Mouse (Mus musculus) midbrain, embryonic 11.5 days (tissue): ENCODE data around the gene Setd7. TPM values are rescaled to one million over a fixed set of nuclear protein-coding genes. Genes with fewer than 3 reads are reported as not detected.

Experiments used
- ATAC-seq: fragments of 200-750 bp; cut with Nextera tagmentation; 2 replicates; pipeline ENCODE4 v1.8.0; 2017; ENCODE audit warnings: moderate TSS enrichment, moderate library complexity; ENCODE audit not compliant: low FRiP score
- DNase-seq: peaks from one replicate; pipeline ENCODE4 v3.0.0; 2015; ENCODE audit warnings: low spot score; ENCODE audit errors: missing footprints
- H3K27ac ChIP-seq: fragments of 300-500 bp; sonication (generic); 2 replicates; pipeline ENCODE4 v1.5.1; 2014; ENCODE audit warnings: low read depth, low read length
- H3K27me3 ChIP-seq: fragments of 300-500 bp; sonication (generic); 2 replicates; pipeline ENCODE4 v1.6.1; 2014; ENCODE audit warnings: mild to moderate bottlenecking, low read length, moderate library complexity, mixed read lengths; ENCODE audit not compliant: control insufficient read depth, insufficient read depth
- H3K36me3 ChIP-seq: fragments of 300-500 bp; sonication (generic); 2 replicates; pipeline ENCODE4 v1.6.1; 2014; ENCODE audit warnings: mild to moderate bottlenecking, low read length, moderate library complexity, mixed read lengths; ENCODE audit not compliant: control insufficient read depth, insufficient read depth
- H3K4me1 ChIP-seq: fragments of 300-500 bp; sonication (generic); 2 replicates; pipeline ENCODE4 v1.6.1; 2014; ENCODE audit warnings: low read length; ENCODE audit not compliant: control insufficient read depth, insufficient read depth
- H3K4me2 ChIP-seq: fragments of 300-500 bp; sonication (generic); 2 replicates; pipeline ENCODE4 v1.6.1; 2014; ENCODE audit warnings: mild to moderate bottlenecking, moderate library complexity
- H3K4me3 ChIP-seq: fragments of 300-500 bp; sonication (generic); 2 replicates; pipeline ENCODE4 v1.5.1; 2014; ENCODE audit warnings: low read depth, low read length
- H3K9ac ChIP-seq: fragments of 300-500 bp; sonication (generic); 2 replicates; pipeline ENCODE4 v1.6.1; 2014; ENCODE audit warnings: low read length
- H3K9me3 ChIP-seq: fragments of 300-500 bp; sonication (generic); 2 replicates; pipeline ENCODE4 v1.6.1; 2016; ENCODE audit warnings: low read length; ENCODE audit not compliant: control insufficient read depth
- WGBS: fragments of 180-500 bp; shearing (Covaris S2); extraction: QIAGEN DNeasy Blood & Tissue Kit; methylation state at CpG from one replicate; pipeline ENCODE4 v1.1.7; 2014; 5-methylcytosine and 5-hydroxymethylcytosine counted together
- polyA plus RNA-seq: library from polyadenylated mRNA; unstranded; fragments of >200 nt; fragmentation: Nextera tagmentation; extraction: Ambion mirVana; gene quantifications from 2 replicates; pipeline ENCODE4 v1.2.1, GENCODE M21; 2014

The Setd7 gene
- polyA plus RNA-seq, 1 experiment from 2014 or later: 3.4 TPM

DNA sequence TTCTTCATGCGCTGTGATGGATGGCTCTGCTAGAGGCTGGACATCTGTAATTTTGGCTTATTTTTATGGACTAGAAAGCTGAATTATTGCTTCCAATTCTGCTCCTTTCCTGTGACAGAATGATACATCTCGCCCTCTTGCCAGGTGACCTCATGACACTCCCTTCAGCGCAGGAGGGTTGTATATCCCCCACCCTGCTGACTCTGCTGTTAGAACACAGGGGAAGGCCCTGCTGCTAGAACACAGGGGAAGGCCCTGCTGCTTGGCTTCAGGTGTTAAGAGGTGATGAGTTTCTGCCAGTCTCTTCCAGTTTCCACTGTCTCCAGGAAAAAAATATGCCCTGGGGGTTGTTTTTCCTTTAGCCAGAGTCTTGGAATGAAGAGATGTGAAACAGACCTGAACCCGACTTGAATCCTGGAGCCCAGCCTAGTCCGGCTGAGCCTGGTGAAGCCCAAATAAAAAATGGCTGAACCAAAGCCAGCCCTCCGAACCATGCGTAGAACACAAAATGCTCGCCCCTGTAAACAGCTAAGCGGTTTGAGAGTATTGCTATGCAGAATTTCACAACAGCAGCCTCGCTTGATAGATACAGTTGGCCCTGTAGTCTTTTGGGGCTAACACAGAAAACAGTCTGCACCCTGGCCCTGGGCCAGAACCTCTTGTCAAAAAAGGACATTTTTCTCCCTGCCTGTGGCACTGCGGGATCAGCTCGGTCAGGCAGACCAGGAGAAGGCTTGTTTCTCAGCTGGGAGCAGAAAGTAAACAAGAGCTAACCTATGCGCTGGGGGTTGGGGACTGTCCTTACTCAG is 29.0 kb downstream of the Setd7 start:
- no peaks in the 10 kb centered on the region for H3K27me3 ChIP-seq
- no peak overlapping the region for H3K27ac ChIP-seq
- 90% methylated on average over 13 of the region's 13 CpGs for WGBS
- H3K4me2 ChIP-seq: no peak overlapping the region
- no peak overlapping the region for H3K4me3 ChIP-seq
- no peaks in the 10 kb centered on the region for H3K9me3 ChIP-seq
- no peak overlapping the region for H3K9ac ChIP-seq
- H3K4me1 ChIP-seq: no peaks in the 10 kb centered on the region
- DNase-seq: no peak
- ATAC-seq: no peak
- peaks cover 21% of the 10 kb centered on the region for H3K36me3 ChIP-seq

DNA sequence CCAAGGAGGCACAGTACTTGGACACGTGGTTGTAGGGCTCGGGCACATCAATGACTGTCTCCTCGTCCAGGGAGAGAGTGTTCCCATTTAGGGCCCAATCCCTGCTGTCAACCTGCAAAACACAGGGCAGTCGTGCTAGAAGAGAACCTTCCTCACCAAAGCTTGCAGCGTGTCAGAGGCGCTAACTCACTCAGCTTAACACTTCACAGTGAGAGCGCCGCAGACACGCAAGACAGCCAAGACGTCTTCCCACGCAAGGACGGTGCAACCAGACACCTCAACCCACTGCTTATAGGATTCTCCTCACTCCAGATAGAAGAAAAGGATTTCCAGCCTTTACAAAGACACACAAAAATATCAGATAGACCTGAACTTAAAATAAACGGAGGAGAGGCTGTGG is 33.8 kb downstream of the Setd7 start:
- H3K27me3 ChIP-seq: no peaks in the 10 kb centered on the region
- no peak overlapping the region for H3K27ac ChIP-seq
- H3K4me1 ChIP-seq: no peaks in the 10 kb centered on the region
- H3K9ac ChIP-seq: no peak overlapping the region
- no peak overlapping the region for H3K4me3 ChIP-seq
- DNase-seq (no peak), ATAC-seq (no peak)
- H3K4me2 ChIP-seq: no peak overlapping the region
- H3K9me3 ChIP-seq: no peaks in the 10 kb centered on the region
- peaks cover 17% of the 10 kb centered on the region for H3K36me3 ChIP-seq
- WGBS: 94% methylated on average over 13 of the region's 13 CpGs

DNA sequence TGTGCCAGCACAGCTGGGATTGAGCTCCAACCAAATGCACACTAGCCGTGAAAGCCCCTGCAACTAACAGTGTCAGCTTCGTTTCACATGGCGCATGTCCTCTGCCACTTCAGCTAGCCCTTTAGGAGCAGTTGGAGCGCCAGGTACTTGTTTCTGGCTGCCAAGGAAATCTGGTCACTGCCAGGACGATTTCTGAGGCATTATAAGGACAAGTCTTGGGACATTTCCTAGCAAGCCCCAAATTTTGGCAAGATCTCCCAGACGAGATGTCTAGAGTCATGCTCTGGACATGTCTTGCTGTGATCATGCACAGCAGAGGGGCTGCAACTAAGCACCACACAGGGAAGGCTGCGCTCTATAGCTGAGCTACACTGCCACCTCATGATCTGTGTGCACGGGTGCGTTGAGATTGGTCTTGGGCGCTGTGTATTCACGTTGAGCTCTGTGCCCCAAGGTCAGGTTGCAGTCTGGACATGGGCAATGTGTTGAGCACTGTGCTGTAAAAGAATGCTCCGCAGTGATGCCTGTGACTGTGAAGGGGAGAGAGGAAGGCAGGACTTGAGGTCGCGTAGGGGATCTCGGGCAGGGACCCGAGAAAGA is 35.4 kb downstream of the Setd7 start:
- WGBS: 92% methylated on average over 16 of the region's 16 CpGs
- peaks cover 11% of the 10 kb centered on the region for H3K36me3 ChIP-seq
- ATAC-seq (no peak), DNase-seq (no peak)
- H3K27me3 ChIP-seq: no peaks in the 10 kb centered on the region
- H3K4me2 ChIP-seq: no peak overlapping the region
- no peak overlapping the region for H3K27ac ChIP-seq
- H3K9me3 ChIP-seq: no peaks in the 10 kb centered on the region
- no peak overlapping the region for H3K4me3 ChIP-seq
- no peak overlapping the region for H3K9ac ChIP-seq
- no peaks in the 10 kb centered on the region for H3K4me1 ChIP-seq

DNA sequence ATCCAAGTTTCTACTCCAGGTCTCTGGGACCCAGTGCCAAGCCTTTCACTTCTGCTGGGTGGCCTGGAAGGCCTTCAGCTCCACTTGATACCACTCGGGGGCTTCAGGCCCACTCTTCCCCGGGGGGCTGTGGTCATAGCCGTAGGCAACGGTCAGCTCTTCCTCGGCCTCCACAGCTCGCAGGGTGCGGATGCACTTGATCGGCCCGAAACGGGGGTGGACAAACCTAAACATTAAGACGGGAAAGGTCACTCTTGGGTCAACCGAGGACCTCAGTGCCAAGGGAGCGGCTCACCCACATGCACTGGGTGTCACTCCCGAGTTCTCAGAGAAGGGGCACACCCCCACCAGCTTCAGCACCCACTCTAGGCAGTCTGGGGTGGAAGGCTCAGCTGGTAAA is 39.4 kb downstream of the Setd7 start:
- Histone ChIP-seq H3K9ac (no peak overlapping the region), H3K36me3 (peaks cover 8% of the 10 kb centered on the region), H3K27me3 (no peaks in the 10 kb centered on the region), H3K9me3 (no peaks in the 10 kb centered on the region), H3K27ac (no peak overlapping the region), H3K4me3 (no peak overlapping the region), H3K4me2 (no peak overlapping the region), H3K4me1 (no peaks in the 10 kb centered on the region)
- 96% methylated on average over 14 of the region's 14 CpGs for WGBS
- DNase-seq (no peak), ATAC-seq (no peak)

DNA sequence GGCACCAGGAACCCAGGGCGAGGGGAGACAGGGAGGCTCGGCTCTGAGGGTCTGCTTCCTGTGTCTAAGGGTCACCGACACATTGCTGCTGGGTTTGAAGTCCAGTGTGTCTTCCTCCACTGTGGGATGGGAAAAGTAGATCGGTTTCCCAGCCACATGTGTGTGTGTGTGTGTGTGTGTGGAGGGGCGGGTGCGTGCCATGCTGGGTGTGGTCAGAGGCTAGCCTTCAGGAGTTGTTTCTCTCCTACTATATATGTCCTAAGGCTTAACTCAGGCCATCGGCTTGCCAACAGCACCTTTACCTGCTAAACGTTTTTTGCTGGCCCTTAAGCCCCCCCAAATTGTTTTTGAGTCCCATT is 41.9 kb downstream of the Setd7 start:
- no peak overlapping the region for H3K4me3 ChIP-seq
- DNase-seq: no peak
- no peaks in the 10 kb centered on the region; the same call in 1 of the 2 replicates for H3K36me3 ChIP-seq
- no peaks in the 10 kb centered on the region for H3K27me3 ChIP-seq
- no peak overlapping the region for H3K9ac ChIP-seq
- WGBS: 78% methylated on average over 8 of the region's 8 CpGs
- no peaks in the 10 kb centered on the region for H3K4me1 ChIP-seq
- no peak overlapping the region for H3K4me2 ChIP-seq
- no peak overlapping the region for H3K27ac ChIP-seq
- no peaks in the 10 kb centered on the region for H3K9me3 ChIP-seq
- no peak for ATAC-seq

DNA sequence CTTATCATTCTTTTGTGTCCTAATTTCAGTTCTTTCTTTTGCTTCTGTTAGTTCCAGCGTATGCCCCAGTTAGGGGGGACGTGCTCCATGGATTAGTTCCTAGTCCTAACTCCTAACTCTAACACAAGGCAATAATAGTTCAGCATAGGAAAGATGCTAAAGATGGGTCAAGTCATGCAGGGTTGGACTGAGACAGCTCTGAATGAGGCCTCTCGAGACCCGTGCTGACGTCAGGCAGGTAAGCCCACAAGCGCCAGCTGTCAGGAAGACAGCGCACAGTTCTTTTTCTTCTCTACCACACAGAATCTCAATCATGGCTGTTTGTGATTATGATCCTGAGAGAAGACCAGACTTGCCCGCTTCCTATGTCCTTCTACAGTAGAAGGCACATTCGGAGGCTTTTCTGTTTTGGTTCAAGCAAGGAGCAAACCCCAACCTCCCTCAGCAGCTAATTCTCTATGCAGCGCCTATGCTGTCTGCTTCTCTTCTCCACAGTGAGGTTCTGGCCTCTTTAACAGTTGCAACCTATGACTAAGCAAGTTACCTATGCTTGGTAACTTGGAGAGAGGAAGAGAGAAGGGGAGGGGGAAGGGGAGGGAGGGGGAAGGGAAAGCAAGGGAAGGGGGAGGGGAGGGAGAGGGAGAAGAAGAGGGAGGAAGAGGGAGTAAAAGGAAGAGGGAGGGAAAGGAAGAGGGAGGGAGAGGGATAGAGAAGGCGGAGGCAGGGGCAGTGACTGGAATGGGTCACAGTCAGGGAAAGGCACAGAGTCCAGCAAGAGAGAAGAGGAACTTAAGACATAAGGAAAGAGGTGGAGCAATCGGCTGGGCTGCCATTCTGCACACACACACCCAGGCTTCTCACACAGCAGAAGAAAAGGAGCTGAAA is 42.6 kb downstream of the Setd7 start:
- H3K27me3 ChIP-seq: no peaks in the 10 kb centered on the region
- no peaks in the 10 kb centered on the region for H3K4me1 ChIP-seq
- no peaks in the 10 kb centered on the region for H3K9me3 ChIP-seq
- ATAC-seq (no peak), DNase-seq (no peak)
- no peak overlapping the region for H3K4me2 ChIP-seq
- no peak overlapping the region for H3K4me3 ChIP-seq
- no peak overlapping the region for H3K9ac ChIP-seq
- no peaks in the 10 kb centered on the region; the same call in 1 of the 2 replicates for H3K36me3 ChIP-seq
- WGBS: 76% methylated on average over 12 of the region's 12 CpGs
- H3K27ac ChIP-seq: no peak overlapping the region

DNA sequence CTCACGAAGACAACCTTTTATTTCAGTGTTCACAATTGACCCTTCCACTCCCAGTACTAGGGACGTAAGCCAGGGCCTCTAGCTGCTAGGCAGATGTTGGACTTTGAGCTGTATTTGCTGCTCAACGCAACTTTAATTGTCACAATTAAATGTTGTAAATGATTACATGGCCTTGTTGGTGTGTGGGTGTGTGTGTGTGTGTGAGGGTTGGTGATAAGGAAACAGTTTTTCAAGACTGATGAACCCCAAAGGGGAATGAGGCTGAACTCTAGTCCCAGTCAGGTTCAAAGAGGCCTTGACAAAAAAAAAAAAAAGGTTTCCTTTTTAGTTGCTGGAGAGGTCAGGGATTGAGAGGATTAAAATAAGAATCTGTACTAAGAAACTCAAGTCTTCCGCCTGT is 43.2 kb downstream of the Setd7 start:
- no peak for DNase-seq
- Histone ChIP-seq H3K4me3 (no peak overlapping the region), H3K27me3 (no peaks in the 10 kb centered on the region), H3K4me2 (no peak overlapping the region), H3K4me1 (no peaks in the 10 kb centered on the region), H3K36me3 (no peaks in the 10 kb centered on the region; the same call in 1 of the 2 replicates), H3K9ac (no peak overlapping the region), H3K27ac (no peak overlapping the region), H3K9me3 (no peaks in the 10 kb centered on the region)
- ATAC-seq: no peak
- 77% methylated on average over 4 of the region's 4 CpGs for WGBS

DNA sequence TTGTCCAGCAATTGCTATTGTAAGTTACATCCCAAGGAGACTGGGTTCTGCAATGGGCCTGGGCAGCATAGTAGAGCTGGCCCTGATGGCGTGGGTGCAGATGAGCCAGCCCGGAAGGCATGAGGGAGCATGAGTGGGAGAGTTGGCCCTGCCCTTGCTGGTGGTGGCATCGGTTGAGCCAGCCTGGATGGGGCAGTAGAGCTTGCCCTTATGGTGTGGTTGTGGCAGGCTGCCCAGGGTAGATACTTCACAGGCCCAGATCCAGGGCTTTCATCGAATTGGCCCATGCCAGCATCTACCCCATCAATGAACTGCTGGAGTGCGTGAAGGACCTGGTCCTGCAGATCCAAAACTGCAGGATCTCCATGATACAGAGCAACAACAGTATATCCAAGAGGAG is 48.7 kb downstream of the Setd7 start:
- Histone ChIP-seq H3K4me2 (no peak overlapping the region), H3K27ac (no peak overlapping the region), H3K36me3 (no peaks in the 10 kb centered on the region), H3K4me1 (no peaks in the 10 kb centered on the region), H3K4me3 (no peak overlapping the region), H3K9ac (no peak overlapping the region), H3K9me3 (no peaks in the 10 kb centered on the region), H3K27me3 (no peaks in the 10 kb centered on the region)
- WGBS: 94% methylated on average over 5 of the region's 5 CpGs
- no peak for ATAC-seq
- no peak for DNase-seq

DNA sequence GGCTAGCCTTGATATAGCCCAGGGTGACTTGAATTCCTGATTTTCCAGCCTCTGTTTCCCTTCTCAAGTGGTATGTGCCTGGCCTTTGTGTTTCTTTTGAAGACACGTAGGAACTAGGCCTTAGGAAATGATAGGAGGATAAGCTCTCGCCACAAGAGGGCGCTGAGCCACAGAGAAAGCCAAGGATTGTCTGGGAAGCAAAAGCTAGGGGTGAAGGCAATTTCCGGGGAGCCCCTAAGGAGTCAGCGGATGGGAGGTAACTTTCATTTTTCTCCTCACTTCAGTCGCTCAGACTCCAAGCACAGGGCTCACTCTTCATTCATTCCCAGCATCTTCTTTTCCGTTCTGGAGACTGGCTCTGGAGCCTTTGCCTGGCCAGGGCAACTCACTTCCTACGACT is 49.8 kb downstream of the Setd7 start:
- no peak overlapping the region for H3K4me2 ChIP-seq
- no peak overlapping the region for H3K9ac ChIP-seq
- no peaks in the 10 kb centered on the region for H3K9me3 ChIP-seq
- H3K4me3 ChIP-seq: no peak overlapping the region
- H3K4me1 ChIP-seq: no peaks in the 10 kb centered on the region
- H3K27me3 ChIP-seq: no peaks in the 10 kb centered on the region
- 0 out of 2 replicates have a peak, but pooled peaks have one; percentile 19 for ATAC-seq
- H3K27ac ChIP-seq: no peak overlapping the region
- 31% methylated on average over 8 of the region's 8 CpGs for WGBS
- no peaks in the 10 kb centered on the region for H3K36me3 ChIP-seq
- peak; percentile 95 for DNase-seq
